Mouse (Mus musculus): Measurements from ENCODE around the gene Scn11a.

Scn11a gene

GRCm38 (mm10) chr9:119795254-119795912 lies 29.9 kb downstream of the Scn11a start:
- no peak for DNase-seq (ENCODE audit: low spot score in 2 of 2)

- DNase-seq (ENCODE audit: low spot score in 2 of 2): no peak
Observed at GRCm38 (mm10) chr9:119794470-119794869, 30.8 kb downstream of the Scn11a start.

GRCm38 (mm10) chr9:119792505-119792904 lies 32.8 kb downstream of the Scn11a start:
- DNase-seq (ENCODE audit: low spot score in 2 of 2): no peak

GRCm38 (mm10) chr9:119780901-119781300 lies 44.4 kb downstream of the Scn11a start:
- DNase-seq (ENCODE audit: low spot score in 2 of 2): no peak

- DNase-seq (ENCODE audit: low spot score in 2 of 2): no peak
Observed at GRCm38 (mm10) chr9:119776661-119777060, 48.6 kb downstream of the Scn11a start.

- peak; percentile 18 to 21 for DNase-seq (ENCODE audit: low spot score in 2 of 2)
Observed at GRCm38 (mm10) chr9:119768585-119768984, 56.7 kb downstream of the Scn11a start.

GRCm38 (mm10) chr9:119760226-119760625 lies 65.0 kb downstream of the Scn11a start:
- no peak for DNase-seq (ENCODE audit: low spot score in 2 of 2)

- DNase-seq (ENCODE audit: low spot score in 2 of 2): no peak
Observed at GRCm38 (mm10) chr9:119759457-119759856, 65.8 kb downstream of the Scn11a start.

- peak; percentile 33 to 37 for DNase-seq (ENCODE audit: low spot score in 2 of 2)
Observed at GRCm38 (mm10) chr9:119751507-119751906, 73.7 kb downstream of the Scn11a start.

GRCm38 (mm10) chr9:119749112-119749511 lies 76.1 kb downstream of the Scn11a start:
- DNase-seq (ENCODE audit: low spot score in 2 of 2): no peak

GRCm38 (mm10) chr9:119743900-119744299 lies 81.4 kb downstream of the Scn11a start:
- DNase-seq (ENCODE audit: low spot score in 2 of 2): no peak

- no peak for DNase-seq (ENCODE audit: low spot score in 2 of 2)
Observed at GRCm38 (mm10) chr9:119743312-119743711, 81.9 kb downstream of the Scn11a start.

- DNase-seq (ENCODE audit: low spot score in 2 of 2): no peak
Observed at GRCm38 (mm10) chr9:119741101-119741786, 84.0 kb downstream of the Scn11a start.

GRCm38 (mm10) chr9:119728412-119729097 lies 96.7 kb downstream of the Scn11a start:
- no peak for DNase-seq (ENCODE audit: low spot score in 2 of 2)

- no peak for DNase-seq (ENCODE audit: low spot score in 2 of 2)
Observed at GRCm38 (mm10) chr9:119726990-119727389, 98.3 kb downstream of the Scn11a start.

- DNase-seq (ENCODE audit: low spot score in 2 of 2): peak; percentile 18 to 35
Observed at GRCm38 (mm10) chr9:119725293-119725862, 99.9 kb downstream of the Scn11a start.

- DNase-seq (ENCODE audit: low spot score in 2 of 2): no peak
Observed at GRCm38 (mm10) chr9:119719222-119719621, 106.0 kb downstream of the Scn11a start, which contains the start of gene Scn10a. Scn10a (minus strand) TSS chr9:119719322.

- no peak for DNase-seq (ENCODE audit: low spot score in 2 of 2)
Observed at GRCm38 (mm10) chr9:119706700-119707099, 118.6 kb downstream of the Scn11a start.
